Mouse (Mus musculus) liver, adult 10 weeks (tissue): Measurements from ENCODE around the gene Atp10b. TPM values are rescaled to one million over a fixed set of nuclear protein-coding genes. Genes with fewer than 3 reads are reported as not detected.

Source experiments
- polyA plus RNA-seq: library from polyadenylated mRNA; stranded (reverse); fragments of 350-450 nt; fragmentation: Illumina TruSeq; extraction: RNeasy Lipid Tissue Mini Kit (QIAGEN cat#74804); gene quantifications from one replicate; pipeline ENCODE4 v1.2.3, GENCODE M21; 2014; ENCODE audit warnings: low read depth, low replicate concordance

Gene Atp10b
- 0.08 TPM for polyA plus RNA-seq

DNA sequence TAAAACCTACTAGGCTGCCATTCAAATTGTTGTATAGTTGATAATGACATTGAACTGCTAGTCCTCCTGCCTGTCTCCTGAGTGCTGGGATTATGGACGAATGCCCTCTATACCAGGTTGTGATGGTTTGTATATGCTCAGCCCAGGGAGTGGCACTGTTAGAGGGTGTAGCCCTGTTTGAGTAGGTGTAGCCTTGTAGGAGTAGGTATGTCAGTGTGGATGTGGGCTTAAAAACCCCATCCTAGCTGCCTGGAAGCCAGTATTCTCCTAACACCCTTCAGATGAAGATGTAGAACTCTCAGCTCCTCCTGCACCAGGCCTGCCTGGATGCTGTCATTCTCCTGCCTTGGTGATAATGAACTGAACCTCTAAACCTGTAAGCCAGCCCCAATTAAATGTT lies at the start of gene Atp10b:
Gene Atp10b, plus strand, starts transcription at position 301 of the 400 bp plus-strand sequence.

Other genes starting within 250 kb of the Atp10b start
- not detected for gene Gm9972, start 114.1 kb upstream of the Atp10b start, polyA plus RNA-seq